Mouse (Mus musculus) embryonic fibroblast, embryonic 13.5 days (primary cell): ENCODE results near the gene Sar1a.

Experiments
- CTCF ChIP-seq: IDR thresholded peaks from 2 replicates; pipeline ENCODE4 v1.5.1; 2011; ENCODE audit warnings: mild to moderate bottlenecking, control low read depth, low read length, moderate library complexity, borderline replicate concordance; ENCODE audit not compliant: insufficient read depth
- POLR2A ChIP-seq: IDR thresholded peaks from 2 replicates; pipeline ENCODE4 v1.6.1; 2011; ENCODE audit warnings: low read depth, mild to moderate bottlenecking, control low read depth, low read length, moderate library complexity

- TF ChIP-seq POLR2A (peak; percentile 63), CTCF (no peak)
Measured at GRCm38 (mm10) chr10:61714771-61715461, 34.8 kb downstream of the Sar1a start, which contains the start of gene Aifm2.
